Mouse (Mus musculus): ENCODE data around the gene Blvrb.

The Blvrb gene

GRCm38 (mm10) chr7:27447419-27448286, at the start of gene Blvrb, which contains the start of gene Sptbn4:
Gene Blvrb (plus strand): TSS chr7:27447978.
Gene Sptbn4 (minus strand): TSS chr7:27447686.
- DNase-seq = peak; percentile 97 to 98

- DNase-seq = no peak
These were observed 47.2 kb upstream of the Blvrb start for GRCm38 (mm10) chr7:27400545-27400944.

GRCm38 (mm10) chr7:27402675-27403074, 45.1 kb upstream of the Blvrb start:
- DNase-seq = peak in 1 of 2 experiments; percentile 23

GRCm38 (mm10) chr7:27404203-27404942, 43.4 kb upstream of the Blvrb start:
- DNase-seq = no peak

- DNase-seq = no peak
These were observed 41.3 kb upstream of the Blvrb start for GRCm38 (mm10) chr7:27406481-27406880.

GRCm38 (mm10) chr7:27407816-27408215, 40.0 kb upstream of the Blvrb start:
- no peak for DNase-seq

GRCm38 (mm10) chr7:27408379-27409176, 39.2 kb upstream of the Blvrb start:
- DNase-seq = peak; percentile 14 to 23

- DNase-seq = no peak
These were observed 30.6 kb upstream of the Blvrb start for GRCm38 (mm10) chr7:27417151-27417550.

- DNase-seq = no peak
These were observed 28.7 kb upstream of the Blvrb start for GRCm38 (mm10) chr7:27419101-27419500.

- no peak for DNase-seq
These were observed 24.0 kb upstream of the Blvrb start for GRCm38 (mm10) chr7:27423556-27424326.

GRCm38 (mm10) chr7:27427387-27427786, 20.4 kb upstream of the Blvrb start:
- no peak for DNase-seq

GRCm38 (mm10) chr7:27428002-27428401, 19.8 kb upstream of the Blvrb start:
- no peak for DNase-seq

- DNase-seq = no peak
These were observed 18.6 kb upstream of the Blvrb start for GRCm38 (mm10) chr7:27429135-27429534.

- no peak for DNase-seq
These were observed 14.4 kb upstream of the Blvrb start for GRCm38 (mm10) chr7:27433349-27433748.

- no peak for DNase-seq
These were observed 14.0 kb upstream of the Blvrb start for GRCm38 (mm10) chr7:27433794-27434193.

- DNase-seq = peak; percentile 3 to 14
These were observed 10.2 kb upstream of the Blvrb start for GRCm38 (mm10) chr7:27437544-27437943.

GRCm38 (mm10) chr7:27440014-27440413, 7.8 kb upstream of the Blvrb start:
- DNase-seq = no peak

GRCm38 (mm10) chr7:27446051-27446450, 1.7 kb upstream of the Blvrb start:
- DNase-seq = no peak

- DNase-seq = no peak
These were observed 1.0 kb upstream of the Blvrb start for GRCm38 (mm10) chr7:27446521-27447418.

GRCm38 (mm10) chr7:27448421-27449206, 836 bp downstream of the Blvrb start:
- peak in 1 of 2 experiments; percentile 17 for DNase-seq
